Mouse (Mus musculus) hindbrain, embryonic 14.5 days (tissue): ENCODE data around the gene Zfpm1. TPM values are rescaled to one million over a fixed set of nuclear protein-coding genes. Genes with fewer than 3 reads are reported as not detected.
A peak's percentile ranks its signal among the peaks of the same experiment; 100 is the strongest.

Experiments
- ATAC-seq: fragments of 200-750 bp; cut with Nextera tagmentation; 2 replicates; pipeline ENCODE4 v1.8.0; 2017; ENCODE audit warnings: moderate number of reproducible peaks, mild to moderate bottlenecking, moderate TSS enrichment, moderate library complexity; ENCODE audit not compliant: low FRiP score
- DNase-seq: peaks from one replicate; pipeline ENCODE4 v3.0.0-alpha.2; 2015; ENCODE audit warnings: low spot score
- H3K27ac ChIP-seq: fragments of 300-500 bp; sonication (generic); 2 replicates; pipeline ENCODE4 v1.5.1; 2014; ENCODE audit warnings: mild to moderate bottlenecking, moderate library complexity
- H3K27me3 ChIP-seq: fragments of 300-500 bp; sonication (generic); 2 replicates; pipeline ENCODE4 v1.6.1; 2014; ENCODE audit warnings: mild to moderate bottlenecking, low read length, mixed read lengths; ENCODE audit not compliant: control insufficient read depth, insufficient read depth
- H3K36me3 ChIP-seq: fragments of 300-500 bp; sonication (generic); replicated peaks from 2 replicates; pipeline ENCODE4 v1.6.1; 2014; ENCODE audit not compliant: control insufficient read depth, insufficient read depth
- H3K4me1 ChIP-seq: fragments of 300-500 bp; sonication (generic); replicated peaks from 2 replicates; pipeline ENCODE4 v1.6.1; 2014; ENCODE audit warnings: antibody characterized with exemption, low read length, mixed read lengths; ENCODE audit not compliant: control insufficient read depth, insufficient read depth
- H3K4me2 ChIP-seq: fragments of 300-500 bp; sonication (generic); replicated peaks from 2 replicates; pipeline ENCODE4 v1.6.1; 2014; ENCODE audit warnings: mild to moderate bottlenecking, moderate library complexity
- H3K4me3 ChIP-seq: fragments of 300-500 bp; sonication (generic); replicated peaks from 2 replicates; pipeline ENCODE4 v1.5.1; 2014; ENCODE audit warnings: mild to moderate bottlenecking, low read length
- H3K9ac ChIP-seq: fragments of 300-500 bp; sonication (generic); 2 replicates; pipeline ENCODE4 v1.6.1; 2014
- H3K9me3 ChIP-seq: fragments of 300-500 bp; sonication (generic); 2 replicates; pipeline ENCODE4 v1.6.1; 2016; ENCODE audit warnings: low read length; ENCODE audit not compliant: control insufficient read depth
- WGBS: fragments of 180-500 bp; shearing (Covaris S2); extraction: QIAGEN DNeasy Blood & Tissue Kit; methylation state at CpG from one replicate; pipeline ENCODE4 v1.1.7; 2014; 5-methylcytosine and 5-hydroxymethylcytosine counted together
- polyA plus RNA-seq: library from polyadenylated mRNA; unstranded; fragments of >200 nt; fragmentation: Nextera tagmentation; extraction: Ambion mirVana; gene quantifications from 2 replicates; pipeline ENCODE4 v1.2.1, GENCODE M21; 2014

Gene Zfpm1
- polyA plus RNA-seq, 1 experiment from 2014 or later, result 2.0 TPM

DNA sequence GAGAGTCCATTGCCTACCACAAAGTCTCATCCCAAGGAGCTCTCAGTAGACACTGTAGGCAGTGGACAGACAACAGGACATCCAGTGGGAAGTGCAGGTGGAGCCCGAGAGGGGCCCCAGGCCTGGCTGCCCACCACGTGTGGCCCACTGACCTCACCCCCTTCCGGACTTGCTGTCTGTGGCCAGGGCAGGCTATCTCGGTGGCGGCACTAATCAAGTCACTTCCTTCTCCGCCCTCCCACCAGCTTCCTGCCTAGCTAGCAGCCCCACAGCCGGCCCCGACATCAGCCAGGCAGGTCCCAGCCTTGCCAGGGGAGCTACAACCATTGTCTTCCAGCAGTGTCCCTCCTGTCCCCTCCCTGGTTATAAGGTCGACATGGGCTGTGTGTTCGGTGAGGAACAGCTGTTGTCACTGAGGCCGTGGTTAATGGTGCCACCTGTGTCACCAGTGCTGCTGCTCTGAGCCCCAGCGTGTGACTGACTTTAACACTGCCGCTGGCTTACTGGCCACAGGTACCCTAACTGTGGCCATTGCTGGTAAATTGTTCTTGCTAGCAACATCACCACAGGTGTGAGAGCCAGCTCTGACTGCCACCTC, 33.1 kb downstream of the Zfpm1 start:
- 58% methylated on average over 13 of the region's 13 CpGs for WGBS
- Histone ChIP-seq H3K27ac (no peak overlapping the region), H3K4me3 (no peak overlapping the region), H3K27me3 (no peaks in the 10 kb centered on the region), H3K4me2 (no peak overlapping the region), H3K36me3 (no peaks in the 10 kb centered on the region), H3K9me3 (no peaks in the 10 kb centered on the region), H3K9ac (no peak overlapping the region), H3K4me1 (no peaks in the 10 kb centered on the region)
- DNase-seq (no peak), ATAC-seq (no peak)

DNA sequence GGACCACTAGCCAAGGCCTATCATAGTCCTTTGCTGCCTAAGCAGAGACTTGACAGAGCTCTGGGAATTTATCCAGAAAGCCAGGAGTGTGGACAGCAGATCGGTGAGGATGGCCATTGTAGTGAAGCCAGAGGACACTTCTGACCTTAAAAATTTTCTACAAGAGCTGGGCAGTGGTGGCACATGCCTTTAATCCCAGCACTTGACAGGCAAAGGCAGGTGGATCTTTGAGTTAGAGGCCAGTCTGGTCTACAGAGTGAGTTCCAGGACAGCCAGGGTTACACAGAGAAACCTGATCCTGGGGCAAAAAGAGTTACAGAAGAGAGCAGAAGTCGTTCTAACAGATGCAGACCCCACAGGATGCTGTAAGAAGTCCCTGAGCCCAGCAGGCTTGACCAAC, 34.5 kb downstream of the Zfpm1 start:
- Histone ChIP-seq H3K4me2 (no peak overlapping the region), H3K27ac (no peak overlapping the region), H3K4me3 (no peak overlapping the region), H3K27me3 (no peaks in the 10 kb centered on the region), H3K4me1 (peaks cover 10% of the 10 kb centered on the region), H3K9me3 (no peaks in the 10 kb centered on the region), H3K9ac (no peak overlapping the region), H3K36me3 (no peaks in the 10 kb centered on the region)
- ATAC-seq (no peak), DNase-seq (no peak)
- 64% methylated on average over 2 of the region's 2 CpGs for WGBS

DNA sequence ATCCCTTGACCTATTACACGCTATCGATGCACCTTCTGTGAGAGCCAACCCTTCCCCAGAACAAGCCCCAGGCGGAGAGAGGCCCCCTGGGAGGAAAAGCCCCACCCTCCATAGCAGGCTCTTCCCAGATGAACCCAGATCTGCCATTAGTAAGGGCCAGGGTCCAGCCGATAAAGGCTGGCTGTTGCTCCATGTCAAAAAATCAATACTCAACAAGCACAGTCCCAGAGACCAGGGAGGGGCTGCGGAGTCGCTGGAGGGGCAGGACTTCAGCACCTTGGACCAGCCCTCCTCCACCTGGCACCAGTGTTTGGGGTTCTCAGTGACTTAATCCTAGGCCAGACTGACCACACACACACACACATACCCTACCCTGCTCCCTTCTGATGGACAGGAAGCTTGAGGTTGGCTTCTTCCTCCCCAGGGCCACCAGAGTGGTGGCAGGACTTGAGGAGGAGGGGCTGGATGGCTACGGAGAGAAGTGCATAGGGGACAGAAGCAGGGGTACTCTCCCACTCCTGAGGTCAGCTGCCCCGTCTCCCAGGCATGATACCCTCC, 36.1 kb downstream of the Zfpm1 start:
- ATAC-seq (no peak), DNase-seq (no peak)
- no peaks in the 10 kb centered on the region for H3K36me3 ChIP-seq
- H3K9me3 ChIP-seq, result no peaks in the 10 kb centered on the region
- no peak overlapping the region for H3K4me3 ChIP-seq
- H3K4me2 ChIP-seq, result no peak overlapping the region
- no peak overlapping the region for H3K27ac ChIP-seq
- H3K4me1 ChIP-seq, result peaks cover 10% of the 10 kb centered on the region
- WGBS, result 58% methylated on average over 8 of the region's 8 CpGs
- no peak overlapping the region for H3K9ac ChIP-seq
- no peaks in the 10 kb centered on the region for H3K27me3 ChIP-seq

DNA sequence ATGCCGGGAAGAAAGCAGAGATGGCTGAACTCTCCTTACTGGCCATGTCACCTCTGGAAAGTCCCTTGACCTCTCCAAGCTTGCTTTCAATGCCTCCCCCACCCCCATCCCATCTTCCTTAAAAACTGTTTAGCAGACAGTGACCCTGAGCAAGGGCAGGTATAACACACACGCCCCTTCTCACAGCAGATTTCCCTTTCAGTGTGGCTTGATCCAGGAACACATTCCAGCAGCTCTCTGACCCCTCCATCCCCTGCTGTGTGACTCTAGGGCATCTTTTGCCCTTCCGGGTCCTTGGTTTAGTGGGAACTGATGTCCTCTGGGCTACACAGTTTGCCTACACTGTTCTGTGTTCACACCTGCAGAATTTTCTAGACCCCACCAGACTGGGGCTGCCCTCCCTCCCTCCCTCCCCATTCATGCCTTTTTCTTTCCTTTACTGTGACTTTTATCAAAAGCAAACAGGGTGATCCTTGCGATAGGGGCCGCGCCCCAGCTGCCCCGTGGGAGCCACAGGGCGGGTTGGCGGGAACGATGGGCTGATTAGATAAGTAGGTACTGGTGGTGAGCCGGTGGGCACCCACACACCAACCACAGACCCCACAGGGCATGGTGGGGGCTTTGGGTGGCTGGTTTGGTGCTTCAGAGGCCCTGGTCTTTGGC, 37.2 kb downstream of the Zfpm1 start:
- no peak overlapping the region for H3K4me3 ChIP-seq
- no peaks in the 10 kb centered on the region for H3K27me3 ChIP-seq
- H3K27ac ChIP-seq, result no peak overlapping the region
- H3K4me2 ChIP-seq, result no peak overlapping the region
- peaks cover 14% of the 10 kb centered on the region for H3K4me1 ChIP-seq
- no peaks in the 10 kb centered on the region for H3K36me3 ChIP-seq
- ATAC-seq (no peak), DNase-seq (no peak)
- WGBS, result 80% methylated on average over 11 of the region's 11 CpGs
- H3K9me3 ChIP-seq, result no peaks in the 10 kb centered on the region
- H3K9ac ChIP-seq, result no peak overlapping the region

GRCm38 (mm10) chr8:122319708-122320075, 37.8 kb downstream of the Zfpm1 start:
- H3K27ac ChIP-seq, result no peak overlapping the region
- H3K4me2 ChIP-seq, result no peak overlapping the region
- no peak overlapping the region for H3K9ac ChIP-seq
- H3K27me3 ChIP-seq, result no peaks in the 10 kb centered on the region
- H3K4me3 ChIP-seq, result no peak overlapping the region
- no peaks in the 10 kb centered on the region for H3K36me3 ChIP-seq
- 76% methylated on average over 7 of the region's 7 CpGs for WGBS
- peaks cover 17% of the 10 kb centered on the region for H3K4me1 ChIP-seq
- ATAC-seq (no peak), DNase-seq (no peak)
- no peaks in the 10 kb centered on the region for H3K9me3 ChIP-seq

DNA sequence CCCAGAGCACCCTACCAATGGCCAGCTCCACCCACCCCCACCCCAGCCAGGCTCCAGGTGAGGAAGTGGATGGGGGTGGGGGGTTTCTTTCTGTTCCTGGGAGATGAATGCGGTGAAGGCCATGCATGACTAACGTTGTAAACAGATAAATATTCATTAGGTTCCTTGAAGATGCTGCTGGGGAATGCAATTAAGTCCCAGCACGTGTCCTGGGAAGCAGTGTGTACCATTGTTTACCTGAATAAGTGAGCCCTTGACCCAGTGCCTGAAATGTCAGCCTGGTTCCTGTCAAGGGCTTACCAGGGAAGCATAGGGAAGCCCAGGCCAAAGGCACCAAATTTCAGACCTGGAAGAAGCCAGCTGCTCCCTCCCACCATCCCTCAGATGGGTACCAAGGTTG, 38.6 kb downstream of the Zfpm1 start:
- no peaks in the 10 kb centered on the region for H3K27me3 ChIP-seq
- no peak overlapping the region for H3K4me2 ChIP-seq
- peak overlapping the region; percentile 41; the same call in 1 of the 2 replicates for H3K27ac ChIP-seq
- DNase-seq, result no peak
- no peak for ATAC-seq
- no peaks in the 10 kb centered on the region for H3K36me3 ChIP-seq
- 9% methylated on average over 3 of the region's 3 CpGs for WGBS
- no peak overlapping the region; the same call in 1 of the 2 replicates for H3K9ac ChIP-seq
- H3K4me1 ChIP-seq, result peaks cover 20% of the 10 kb centered on the region
- no peaks in the 10 kb centered on the region for H3K9me3 ChIP-seq
- H3K4me3 ChIP-seq, result no peak overlapping the region

DNA sequence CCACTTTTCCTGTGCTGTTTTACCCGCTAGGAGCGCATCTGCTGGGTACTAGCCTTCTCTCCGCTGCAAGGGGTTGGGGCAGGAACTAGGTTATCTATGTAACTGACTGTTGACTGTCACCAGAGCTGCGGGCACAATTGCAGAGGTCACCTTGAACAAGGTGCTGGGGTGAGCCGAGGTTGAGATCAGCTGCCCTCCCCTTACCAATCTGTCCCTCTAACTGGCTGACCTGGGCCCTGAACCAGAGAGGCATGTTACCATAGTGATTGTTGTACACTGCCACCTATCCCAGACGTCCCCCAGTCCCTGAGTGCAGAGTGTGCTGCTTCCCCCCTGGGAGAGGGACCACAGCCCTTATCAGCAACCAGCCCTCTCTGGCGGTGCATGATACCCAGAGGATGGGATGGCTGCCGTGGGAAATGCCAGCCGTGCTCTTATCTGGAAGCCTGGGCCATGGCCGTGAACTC, 39.5 kb downstream of the Zfpm1 start:
- H3K27ac ChIP-seq, result 0 out of 2 replicates have a peak overlapping the region, but pooled peaks have one; percentile 41
- DNase-seq (no peak), ATAC-seq (no peak)
- WGBS, result 66% methylated on average over 9 of the region's 10 CpGs
- H3K9ac ChIP-seq, result no peak overlapping the region
- no peak overlapping the region for H3K4me3 ChIP-seq
- H3K27me3 ChIP-seq, result no peaks in the 10 kb centered on the region
- H3K36me3 ChIP-seq, result no peaks in the 10 kb centered on the region
- H3K4me2 ChIP-seq, result no peak overlapping the region
- H3K9me3 ChIP-seq, result no peaks in the 10 kb centered on the region
- peaks cover 23% of the 10 kb centered on the region for H3K4me1 ChIP-seq

DNA sequence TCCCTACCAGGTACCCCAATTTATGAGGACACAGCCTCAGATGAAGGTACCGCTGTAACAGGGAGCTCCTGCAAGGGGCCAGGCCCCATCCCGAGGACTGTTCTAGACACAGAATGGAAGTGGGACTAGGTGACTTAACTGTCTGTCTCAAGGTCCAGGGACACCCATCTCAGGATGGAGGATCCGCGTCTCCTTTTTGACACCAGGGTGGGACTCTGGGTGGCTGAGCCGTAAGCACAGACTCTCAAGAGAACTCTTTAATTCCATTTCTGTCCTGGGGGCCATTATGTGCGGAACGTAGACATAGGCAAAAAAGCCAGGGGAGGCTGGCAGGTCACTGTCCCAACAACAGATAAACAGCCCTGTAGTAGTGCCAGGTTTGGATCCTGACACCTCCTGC, 40.2 kb downstream of the Zfpm1 start:
- Histone ChIP-seq H3K4me1 (peaks cover 23% of the 10 kb centered on the region), H3K4me3 (no peak overlapping the region), H3K36me3 (no peaks in the 10 kb centered on the region)

GRCm38 (mm10) chr8:122322792-122323191, 40.9 kb downstream of the Zfpm1 start:
- 81% methylated on average over 11 of the region's 11 CpGs for WGBS
- no peak for ATAC-seq
- no peaks in the 10 kb centered on the region for H3K36me3 ChIP-seq
- no peaks in the 10 kb centered on the region for H3K27me3 ChIP-seq
- no peak overlapping the region for H3K4me3 ChIP-seq
- H3K4me2 ChIP-seq, result no peak overlapping the region
- peaks cover 23% of the 10 kb centered on the region for H3K4me1 ChIP-seq
- no peak overlapping the region for H3K9ac ChIP-seq
- H3K27ac ChIP-seq, result no peak overlapping the region
- DNase-seq, result no peak
- H3K9me3 ChIP-seq, result no peaks in the 10 kb centered on the region

More for the DNA sequence above, 40.2 kb downstream of the Zfpm1 start:
- no peak for DNase-seq
- WGBS, result 91% methylated on average over 7 of the region's 7 CpGs
- no peaks in the 10 kb centered on the region for H3K27me3 ChIP-seq
- H3K9me3 ChIP-seq, result no peaks in the 10 kb centered on the region
- H3K9ac ChIP-seq, result no peak overlapping the region
- no peak overlapping the region for H3K27ac ChIP-seq
- ATAC-seq, result no peak
- H3K4me2 ChIP-seq, result no peak overlapping the region
